Mouse (Mus musculus): Measurements from ENCODE around the gene Fahd1.

Fahd1 gene

GRCm38 (mm10) chr17:24842631-24843030 lies 7.5 kb downstream of the Fahd1 start:
- DNase-seq: no peak

- DNase-seq: no peak
Observed at GRCm38 (mm10) chr17:24841133-24841532, 9.0 kb downstream of the Fahd1 start.

- DNase-seq: no peak
Observed at GRCm38 (mm10) chr17:24840341-24840740, 9.8 kb downstream of the Fahd1 start.

GRCm38 (mm10) chr17:24839842-24840241 lies 10.3 kb downstream of the Fahd1 start, which contains the start of gene Hagh:
Hagh (plus strand) TSS chr17:24840143.
- no peak for DNase-seq

- no peak for DNase-seq
Observed at GRCm38 (mm10) chr17:24821351-24822280, 28.5 kb downstream of the Fahd1 start.

- DNase-seq: no peak
Observed at GRCm38 (mm10) chr17:24819469-24819868, 30.7 kb downstream of the Fahd1 start.

GRCm38 (mm10) chr17:24818172-24818571 lies 32.0 kb downstream of the Fahd1 start:
- no peak for DNase-seq

- DNase-seq: no peak
Observed at GRCm38 (mm10) chr17:24817503-24817902, 32.7 kb downstream of the Fahd1 start.

GRCm38 (mm10) chr17:24815256-24815655 lies 34.9 kb downstream of the Fahd1 start:
- DNase-seq: no peak

- DNase-seq: no peak
Observed at GRCm38 (mm10) chr17:24812215-24812614, 37.9 kb downstream of the Fahd1 start.

GRCm38 (mm10) chr17:24811211-24811610 lies 39.0 kb downstream of the Fahd1 start:
- no peak for DNase-seq

- peak; percentile 26 for DNase-seq
Observed at GRCm38 (mm10) chr17:24803952-24804951, 45.9 kb downstream of the Fahd1 start, which contains the start of gene Meiob. Meiob (plus strand) TSS chr17:24804289.

GRCm38 (mm10) chr17:24800524-24800923 lies 49.6 kb downstream of the Fahd1 start:
- no peak for DNase-seq

GRCm38 (mm10) chr17:24799476-24799875 lies 50.7 kb downstream of the Fahd1 start:
- no peak for DNase-seq
